Mouse (Mus musculus): ENCODE measurements at regions not wholly inside any gene's neighbourhood (a gene's known extent, or its start where the extent isn't known, plus 50 kb on each side); places are given as distances from the start of the nearest gene placed in this dataset.

DNA sequence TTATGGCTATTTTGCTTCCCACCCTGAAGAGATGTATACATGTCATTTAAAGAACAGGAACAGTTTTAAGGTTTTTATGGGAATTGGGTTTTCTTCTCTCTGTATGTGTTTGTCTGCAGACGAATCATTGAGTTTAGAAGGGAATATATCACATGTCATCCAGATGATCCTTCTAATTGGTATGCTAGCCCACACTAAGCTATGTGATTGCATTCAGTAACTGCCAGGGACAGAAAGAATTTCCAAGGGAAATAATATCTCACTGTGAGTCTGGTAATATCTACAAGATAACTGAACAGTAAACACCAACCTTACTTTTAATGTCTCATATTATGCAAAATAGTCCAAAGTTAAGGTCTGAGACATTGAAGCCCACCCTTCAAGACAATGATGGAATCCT is 698.0 kb downstream of the Nedd1 start:
- no peaks in the 10 kb centered on the region for H3K4me1 ChIP-seq
- H3K9me3 ChIP-seq = no peaks in the 10 kb centered on the region
- H3K4me2 ChIP-seq = no peak overlapping the region
- H3K27me3 ChIP-seq (replicated peaks) = no peaks in the 10 kb centered on the region
- 74% methylated on average over 1 of the region's 1 CpGs for WGBS
- H3K9ac ChIP-seq = no peak overlapping the region
- H3K4me3 ChIP-seq (replicated peaks) = no peak overlapping the region
- no peak overlapping the region for H3K27ac ChIP-seq
- H3K36me3 ChIP-seq = no peaks in the 10 kb centered on the region
- no peak for ATAC-seq (ENCODE audit: insufficient read depth, low FRiP score, low read depth)

DNA sequence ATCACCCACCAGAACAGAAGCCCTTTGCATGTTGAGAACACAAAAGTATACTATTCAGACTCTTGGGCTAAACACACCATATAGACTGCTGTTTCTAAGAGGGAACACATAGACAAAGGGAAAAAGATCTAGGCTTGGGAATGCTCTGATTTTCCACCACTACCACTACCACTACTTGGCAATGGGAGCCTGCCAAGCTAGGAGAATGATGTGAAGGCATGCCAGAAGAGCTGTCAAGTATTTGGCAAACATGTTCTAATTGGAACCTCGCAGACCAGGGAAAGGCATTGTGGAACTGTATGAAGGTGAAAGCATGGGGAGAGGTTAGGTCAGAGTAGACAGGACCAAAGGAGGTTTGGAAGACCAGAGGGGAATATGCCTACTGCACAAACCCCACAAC is 701.2 kb downstream of the Nedd1 start:
- Histone ChIP-seq H3K9ac (no peak overlapping the region), H3K4me3 (replicated peaks) (no peak overlapping the region), H3K4me2 (no peak overlapping the region), H3K36me3 (no peaks in the 10 kb centered on the region), H3K4me1 (no peaks in the 10 kb centered on the region), H3K27me3 (replicated peaks) (no peaks in the 10 kb centered on the region), H3K9me3 (no peaks in the 10 kb centered on the region), H3K27ac (no peak overlapping the region)
- no peak for ATAC-seq (ENCODE audit: insufficient read depth, low FRiP score, low read depth)
- 58% methylated on average over 1 of the region's 1 CpGs for WGBS

DNA sequence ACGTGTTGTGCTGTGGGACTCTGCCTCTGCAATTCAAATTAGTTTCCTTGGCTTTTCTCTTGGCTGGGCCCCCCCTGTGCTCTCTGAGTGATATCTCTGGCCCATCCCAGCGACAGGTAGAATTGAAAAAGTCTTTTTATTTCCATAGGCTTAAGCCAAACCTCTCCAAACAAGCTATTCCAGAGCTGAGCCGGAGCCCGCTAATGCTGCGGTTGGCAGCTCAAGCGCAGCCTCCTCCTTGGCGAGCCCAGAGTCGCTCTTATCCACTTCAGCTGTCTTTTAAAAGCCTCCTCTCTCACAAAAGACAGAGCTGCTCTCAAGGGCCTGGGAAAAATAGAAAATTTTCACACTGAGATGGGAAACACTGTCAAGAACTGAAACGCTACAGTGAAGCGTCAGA is 712.7 kb downstream of the Nedd1 start:
- 59% methylated on average over 10 of the region's 10 CpGs for WGBS
- Histone ChIP-seq H3K4me3 (replicated peaks) (no peak overlapping the region), H3K27ac (no peak overlapping the region), H3K9me3 (no peaks in the 10 kb centered on the region), H3K4me2 (no peak overlapping the region), H3K27me3 (replicated peaks) (no peaks in the 10 kb centered on the region), H3K36me3 (no peaks in the 10 kb centered on the region), H3K9ac (no peak overlapping the region), H3K4me1 (no peaks in the 10 kb centered on the region)
- no peak for ATAC-seq (ENCODE audit: insufficient read depth, low FRiP score, low read depth)

DNA sequence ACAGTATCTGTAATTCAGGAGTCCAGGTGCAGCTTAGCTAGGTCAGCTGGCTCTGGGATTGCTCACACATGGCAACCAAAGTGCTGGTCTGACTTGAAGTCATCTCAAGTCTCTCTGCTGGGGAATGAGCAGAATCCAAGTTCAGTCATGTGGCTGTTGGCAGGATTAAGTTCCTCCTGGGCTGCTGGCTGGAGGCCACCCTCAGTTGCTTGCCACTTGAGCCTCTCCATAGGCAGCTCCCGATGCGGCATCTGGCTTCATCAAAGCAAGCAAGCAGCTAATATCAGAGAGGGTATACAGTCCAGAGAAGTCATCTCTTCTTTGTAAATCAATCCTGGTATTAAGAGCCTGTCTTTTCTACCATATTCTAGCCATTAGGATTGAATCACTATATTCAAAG is 714.3 kb downstream of the Nedd1 start:
- no peak overlapping the region for H3K27ac ChIP-seq
- no peaks in the 10 kb centered on the region for H3K27me3 ChIP-seq (replicated peaks)
- no peak for ATAC-seq (ENCODE audit: insufficient read depth, low FRiP score, low read depth)
- H3K36me3 ChIP-seq = no peaks in the 10 kb centered on the region
- H3K4me1 ChIP-seq = no peaks in the 10 kb centered on the region
- H3K4me2 ChIP-seq = no peak overlapping the region
- WGBS = 96% methylated on average over 2 of the region's 2 CpGs
- H3K9me3 ChIP-seq = no peaks in the 10 kb centered on the region
- no peak overlapping the region for H3K9ac ChIP-seq
- H3K4me3 ChIP-seq (replicated peaks) = no peak overlapping the region

DNA sequence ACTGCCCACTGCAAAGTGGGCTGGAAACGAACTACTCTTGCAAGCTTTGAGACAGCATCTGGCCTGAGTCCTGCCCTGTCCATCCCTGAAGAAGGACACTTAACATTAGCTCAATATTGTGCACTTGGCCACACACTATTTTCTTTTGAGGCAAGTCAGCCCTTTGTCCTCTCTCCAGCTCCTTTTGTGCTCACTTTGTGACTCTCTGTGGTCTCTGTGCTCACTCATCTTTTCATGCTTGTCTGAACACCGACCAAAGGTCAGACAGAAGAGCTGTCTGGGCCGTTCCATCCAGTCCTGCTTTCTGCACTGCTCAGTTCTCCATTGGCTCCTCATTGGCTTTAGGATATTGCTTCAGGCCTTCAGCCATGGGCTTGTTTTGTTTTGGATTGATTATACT is 715.8 kb downstream of the Nedd1 start:
- WGBS = 66% methylated on average over 3 of the region's 3 CpGs
- no peak overlapping the region for H3K9ac ChIP-seq
- no peak for ATAC-seq (ENCODE audit: insufficient read depth, low FRiP score, low read depth)
- no peaks in the 10 kb centered on the region for H3K36me3 ChIP-seq
- no peak overlapping the region for H3K4me3 ChIP-seq (replicated peaks)
- H3K4me1 ChIP-seq = no peaks in the 10 kb centered on the region
- no peak overlapping the region for H3K4me2 ChIP-seq
- no peak overlapping the region for H3K27ac ChIP-seq
- H3K27me3 ChIP-seq (replicated peaks) = no peaks in the 10 kb centered on the region
- no peaks in the 10 kb centered on the region for H3K9me3 ChIP-seq

DNA sequence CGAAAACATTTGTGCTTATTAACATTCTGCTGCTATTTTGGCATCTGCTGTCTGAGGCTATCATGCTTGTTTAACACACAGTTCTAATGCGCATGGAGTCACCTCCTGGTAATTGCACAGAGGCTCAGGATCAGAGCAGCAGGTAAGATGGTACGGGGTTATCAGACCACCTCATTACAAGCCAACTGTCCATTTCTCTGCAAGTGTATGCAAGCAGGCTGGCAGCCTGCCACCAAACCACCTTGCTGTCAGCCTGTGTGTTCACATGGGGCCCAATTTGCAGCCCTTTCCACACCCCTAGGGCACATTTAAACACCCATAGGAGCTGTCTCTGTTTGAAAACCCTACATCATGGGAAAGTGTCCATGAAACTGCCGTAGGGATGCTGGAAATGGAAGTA is 731.2 kb downstream of the Nedd1 start:
- no peaks in the 10 kb centered on the region for H3K4me1 ChIP-seq
- H3K4me2 ChIP-seq = no peak overlapping the region
- H3K27ac ChIP-seq = no peak overlapping the region
- H3K36me3 ChIP-seq = no peaks in the 10 kb centered on the region
- 76% methylated on average over 4 of the region's 4 CpGs for WGBS
- no peak for ATAC-seq (ENCODE audit: insufficient read depth, low FRiP score, low read depth)
- H3K9ac ChIP-seq = no peak overlapping the region
- no peaks in the 10 kb centered on the region for H3K9me3 ChIP-seq
- H3K4me3 ChIP-seq (replicated peaks) = no peak overlapping the region
- no peaks in the 10 kb centered on the region for H3K27me3 ChIP-seq (replicated peaks)

DNA sequence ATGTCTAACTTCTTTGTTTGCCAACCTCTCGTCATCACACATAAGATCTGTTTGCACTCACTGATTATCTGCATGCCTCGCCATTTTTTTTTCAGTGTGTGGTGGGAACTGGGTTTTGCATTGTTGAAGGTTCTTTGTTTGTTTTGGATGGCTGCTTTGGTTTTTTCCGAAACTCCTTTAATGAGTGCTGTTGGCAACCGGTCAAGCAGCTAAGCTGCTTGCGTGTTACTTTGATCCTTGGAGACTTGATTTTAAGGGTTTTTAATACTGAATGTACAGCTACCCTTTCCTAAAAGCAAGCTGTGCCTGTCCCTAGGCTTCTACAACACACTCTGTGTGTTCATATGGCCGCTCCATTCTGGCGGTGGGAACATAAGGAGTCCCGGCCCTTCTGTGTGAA is 733.9 kb downstream of the Nedd1 start:
- Histone ChIP-seq H3K27me3 (replicated peaks) (no peaks in the 10 kb centered on the region), H3K9ac (no peak overlapping the region), H3K4me2 (no peak overlapping the region), H3K27ac (no peak overlapping the region), H3K4me3 (replicated peaks) (no peak overlapping the region), H3K4me1 (no peaks in the 10 kb centered on the region), H3K36me3 (no peaks in the 10 kb centered on the region), H3K9me3 (no peaks in the 10 kb centered on the region)
- 69% methylated on average over 8 of the region's 8 CpGs for WGBS
- no peak for ATAC-seq (ENCODE audit: insufficient read depth, low FRiP score, low read depth)

DNA sequence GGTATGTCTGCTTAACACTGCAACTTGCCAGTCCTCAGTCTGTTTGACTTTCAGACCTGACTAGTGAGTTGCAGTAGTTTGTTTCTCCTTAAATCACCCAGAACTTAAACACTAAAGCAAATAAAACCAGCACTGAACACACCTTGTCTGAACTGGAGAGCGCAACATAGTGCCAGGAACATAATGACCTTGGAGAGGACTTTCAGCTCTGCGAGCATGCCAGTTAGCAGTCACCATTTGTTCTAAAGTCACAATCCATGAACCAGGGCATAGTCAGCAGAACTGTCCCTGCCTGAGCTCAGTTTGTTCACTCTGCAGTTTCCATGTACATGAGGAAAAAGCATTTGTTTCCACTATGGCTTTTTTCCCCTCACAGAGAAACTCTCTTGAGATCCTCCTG is 742.4 kb downstream of the Nedd1 start:
- Histone ChIP-seq H3K4me2 (no peak overlapping the region), H3K4me3 (replicated peaks) (no peak overlapping the region), H3K9me3 (no peaks in the 10 kb centered on the region), H3K27ac (no peak overlapping the region), H3K36me3 (no peaks in the 10 kb centered on the region), H3K4me1 (no peaks in the 10 kb centered on the region), H3K9ac (no peak overlapping the region), H3K27me3 (replicated peaks) (no peaks in the 10 kb centered on the region)
- ATAC-seq (ENCODE audit: insufficient read depth, low FRiP score, low read depth) = no peak
- WGBS = 78% methylated on average over 2 of the region's 2 CpGs

DNA sequence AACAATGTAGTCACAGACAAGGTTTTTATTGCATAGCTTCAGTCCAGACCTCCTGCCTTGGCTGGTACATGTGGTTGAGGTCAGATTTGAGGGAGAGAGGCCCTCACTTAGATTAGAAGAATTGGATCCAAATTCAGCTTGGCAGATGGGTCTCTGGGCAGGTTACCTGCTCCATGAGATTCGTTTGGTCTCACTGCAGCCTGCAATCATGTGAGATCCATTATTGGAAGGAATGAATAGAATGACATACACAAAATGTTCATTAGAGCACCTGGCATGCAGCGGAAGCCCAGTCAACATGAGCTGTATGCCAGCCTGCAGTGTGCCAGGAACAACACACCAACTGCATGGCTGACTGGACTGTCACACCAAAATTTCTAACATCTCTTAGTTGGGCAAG is 750.3 kb downstream of the Nedd1 start:
- no peak overlapping the region for H3K4me3 ChIP-seq (replicated peaks)
- WGBS = 76% methylated on average over 2 of the region's 2 CpGs

DNA sequence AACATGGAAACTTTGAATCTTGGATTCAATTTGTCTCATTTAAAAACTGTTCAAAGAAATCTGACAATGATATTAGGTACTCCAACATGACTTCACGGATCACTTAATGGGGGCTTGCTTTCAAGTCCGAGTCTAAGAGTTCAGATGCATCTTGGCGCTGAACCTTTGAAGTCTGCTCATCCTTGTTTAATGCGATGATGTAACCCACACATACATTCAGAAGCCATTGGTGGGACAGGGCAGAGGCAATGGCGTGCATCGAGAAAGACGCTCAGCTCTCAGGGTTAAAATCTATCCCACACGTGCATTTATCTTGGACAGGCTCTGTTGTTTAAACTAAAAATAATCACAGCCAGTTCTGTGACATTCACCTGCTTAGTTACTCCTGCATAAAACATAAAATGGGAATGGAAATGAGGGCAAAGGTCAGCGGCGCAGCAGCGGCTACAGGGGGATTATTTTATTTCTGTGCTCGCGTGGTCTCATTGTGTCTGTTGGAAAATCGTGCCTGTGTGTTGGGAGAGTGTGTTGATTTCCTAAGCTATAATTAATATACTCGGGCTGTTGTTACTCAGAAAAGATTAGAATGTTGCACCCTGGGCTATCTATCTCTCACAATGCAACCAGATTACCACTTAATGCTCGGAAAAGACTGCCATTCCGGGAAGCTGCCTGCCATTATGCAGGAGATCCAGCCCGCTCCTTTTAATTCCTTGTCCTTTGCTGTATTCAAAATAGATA is 754.5 kb downstream of the Nedd1 start:
- no peak overlapping the region for H3K9ac ChIP-seq
- H3K4me3 ChIP-seq (replicated peaks) = no peak overlapping the region
- no peaks in the 10 kb centered on the region for H3K36me3 ChIP-seq
- no peaks in the 10 kb centered on the region for H3K9me3 ChIP-seq
- H3K4me2 ChIP-seq = no peak overlapping the region
- WGBS = 80% methylated on average over 18 of the region's 18 CpGs
- H3K4me1 ChIP-seq = no peaks in the 10 kb centered on the region
- H3K27ac ChIP-seq = no peak overlapping the region
- no peak for ATAC-seq (ENCODE audit: insufficient read depth, low FRiP score, low read depth)
- no peaks in the 10 kb centered on the region for H3K27me3 ChIP-seq (replicated peaks)

More for the DNA sequence above, 750.3 kb downstream of the Nedd1 start:
- Histone ChIP-seq H3K36me3 (no peaks in the 10 kb centered on the region), H3K9me3 (no peaks in the 10 kb centered on the region), H3K4me2 (no peak overlapping the region), H3K27ac (no peak overlapping the region), H3K4me1 (no peaks in the 10 kb centered on the region), H3K9ac (no peak overlapping the region), H3K27me3 (replicated peaks) (no peaks in the 10 kb centered on the region)
- ATAC-seq (ENCODE audit: insufficient read depth, low FRiP score, low read depth) = no peak

DNA sequence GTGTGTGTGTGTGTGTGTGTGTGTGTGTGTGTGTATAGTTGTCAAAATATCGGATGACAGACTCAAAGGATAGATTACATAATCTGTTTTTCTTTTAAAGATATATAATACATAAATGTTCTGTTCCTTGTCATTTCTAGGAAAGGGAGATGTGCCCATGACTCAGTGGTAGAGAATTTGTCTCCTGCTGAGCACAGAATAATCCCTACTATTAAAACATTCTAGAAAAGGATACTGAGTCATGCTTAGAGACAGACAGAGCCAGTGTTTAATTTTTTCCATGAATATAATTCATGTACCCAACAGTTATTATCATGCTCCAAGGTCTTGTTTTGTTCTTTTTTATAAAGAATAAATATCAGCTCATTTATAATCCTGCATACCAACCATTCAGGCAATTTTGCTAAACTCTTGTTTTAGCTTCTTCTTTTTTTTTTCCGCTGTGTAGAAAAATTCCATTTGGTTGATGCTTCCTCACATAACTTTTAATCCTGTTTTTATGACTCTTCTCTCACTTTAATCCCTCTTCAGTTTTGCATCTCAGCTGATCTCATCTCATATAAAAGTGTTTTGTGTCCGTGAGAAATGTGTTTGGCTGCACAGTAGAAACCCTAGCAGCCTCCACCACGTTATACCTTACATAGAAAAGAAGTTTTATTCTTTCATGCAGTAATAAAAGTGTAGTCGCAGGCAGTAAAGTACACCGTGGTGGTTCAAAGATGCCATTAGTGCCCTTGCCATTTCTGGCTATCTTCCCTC is 762.3 kb downstream of the Nedd1 start:
- H3K36me3 ChIP-seq = no peaks in the 10 kb centered on the region
- no peaks in the 10 kb centered on the region for H3K27me3 ChIP-seq (replicated peaks)
- H3K27ac ChIP-seq = no peak overlapping the region
- ATAC-seq (ENCODE audit: insufficient read depth, low FRiP score, low read depth) = no peak
- WGBS = 77% methylated on average over 6 of the region's 6 CpGs
- H3K4me3 ChIP-seq (replicated peaks) = no peak overlapping the region
- no peaks in the 10 kb centered on the region for H3K9me3 ChIP-seq
- H3K4me1 ChIP-seq = no peaks in the 10 kb centered on the region
- H3K4me2 ChIP-seq = no peak overlapping the region
- no peak overlapping the region for H3K9ac ChIP-seq

DNA sequence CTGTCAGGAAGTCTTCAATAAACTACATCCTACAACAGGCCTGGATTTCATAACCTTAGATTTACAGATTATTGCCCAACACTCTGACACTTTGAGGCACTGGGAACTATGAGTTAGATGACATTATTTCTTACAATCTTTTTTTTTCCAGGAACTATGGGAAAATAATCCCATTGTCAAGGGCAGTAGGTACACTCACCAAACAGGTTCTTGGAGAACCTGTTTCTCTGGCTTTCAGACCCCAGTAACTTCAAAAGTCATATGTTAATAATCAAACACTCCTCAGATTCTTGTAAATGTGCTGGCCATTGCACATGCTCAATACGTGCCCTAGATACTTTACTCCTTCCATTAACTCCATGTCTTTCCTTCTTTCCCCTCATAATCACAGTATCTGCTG is 769.1 kb downstream of the Nedd1 start:
- 62% methylated on average over 1 of the region's 1 CpGs for WGBS
- Histone ChIP-seq H3K36me3 (no peaks in the 10 kb centered on the region), H3K9ac (no peak overlapping the region), H3K4me2 (no peak overlapping the region), H3K27ac (peak overlapping the region; percentile 38; the same call in 1 of the 2 replicates), H3K27me3 (replicated peaks) (no peaks in the 10 kb centered on the region), H3K4me3 (replicated peaks) (no peak overlapping the region), H3K9me3 (no peaks in the 10 kb centered on the region), H3K4me1 (no peaks in the 10 kb centered on the region)
- ATAC-seq (ENCODE audit: insufficient read depth, low FRiP score, low read depth) = peak; percentile 92

Measured in stomach, embryonic 15.5 days (tissue).